Mouse (Mus musculus): Measurements from ENCODE around the gene Fshr. TPM values are rescaled to one million over a fixed set of nuclear protein-coding genes. Genes with fewer than 3 reads are reported as not detected.

Fshr gene
- polyA plus RNA-seq, 1 experiment from 2014 or later: not detected

DNA sequence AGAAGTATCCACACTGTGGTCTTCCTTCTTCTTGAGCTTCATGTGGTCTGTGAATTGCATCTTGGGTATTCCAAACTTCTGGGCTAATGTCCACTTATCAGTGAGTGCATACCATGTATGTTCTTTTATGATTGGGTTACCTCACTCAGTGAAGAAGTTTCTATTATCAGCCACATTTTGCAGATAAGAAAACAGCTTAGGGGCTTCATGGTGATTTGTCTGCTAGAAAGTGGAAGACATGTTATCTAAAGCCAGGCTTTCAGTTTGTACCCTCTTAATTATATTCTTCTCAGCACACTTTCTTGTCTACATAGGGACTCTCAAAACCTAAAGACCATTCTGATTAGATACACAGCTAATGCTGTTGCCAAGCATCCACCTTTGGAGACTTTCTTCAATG is 165.8 kb downstream of the Fshr start:
- no peak for ATAC-seq (ENCODE audit: insufficient read depth)
- Histone ChIP-seq H3K9me3 (ENCODE audit: low read depth, low read length) (no peaks in the 10 kb centered on the region), H3K27me3 (ENCODE audit: insufficient read depth, low read length) (no peaks in the 10 kb centered on the region), H3K4me3 (ENCODE audit: low read depth, low read length) (no peak overlapping the region), H3K4me1 (ENCODE audit: insufficient read depth) (no peaks in the 10 kb centered on the region), H3K27ac (ENCODE audit: low read depth) (no peak overlapping the region), H3K9ac (no peak overlapping the region), H3K36me3 (ENCODE audit: insufficient read depth) (no peaks in the 10 kb centered on the region), H3K4me2 (no peak overlapping the region)
- TF ChIP-seq CTCF (IDR thresholded peaks at IDR 0.05; ENCODE audit: low read depth): no peak
- no peak for DNase-seq

DNA sequence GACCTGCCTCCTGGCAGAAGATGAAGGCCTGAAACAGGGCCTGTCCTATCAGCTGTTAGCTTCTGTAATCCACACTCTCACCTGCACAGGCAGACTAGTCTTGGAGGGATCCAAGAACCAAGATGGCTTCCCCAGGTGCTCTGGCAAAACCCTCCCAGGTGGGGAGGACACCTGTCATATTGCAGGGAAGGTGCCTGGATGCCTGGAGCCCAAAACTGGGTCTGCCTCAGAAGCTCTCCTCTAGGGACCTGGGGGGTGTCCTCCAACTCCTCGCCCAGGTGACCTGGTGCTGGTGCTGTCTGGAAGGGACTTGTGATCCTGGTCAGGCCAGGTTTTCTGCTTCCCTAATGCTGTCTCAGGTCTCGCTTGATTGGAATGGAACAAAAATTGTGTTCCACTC is 167.5 kb downstream of the Fshr start:
- Histone ChIP-seq H3K36me3 (ENCODE audit: insufficient read depth) (no peaks in the 10 kb centered on the region), H3K4me3 (ENCODE audit: low read depth, low read length) (no peak overlapping the region)

DNA sequence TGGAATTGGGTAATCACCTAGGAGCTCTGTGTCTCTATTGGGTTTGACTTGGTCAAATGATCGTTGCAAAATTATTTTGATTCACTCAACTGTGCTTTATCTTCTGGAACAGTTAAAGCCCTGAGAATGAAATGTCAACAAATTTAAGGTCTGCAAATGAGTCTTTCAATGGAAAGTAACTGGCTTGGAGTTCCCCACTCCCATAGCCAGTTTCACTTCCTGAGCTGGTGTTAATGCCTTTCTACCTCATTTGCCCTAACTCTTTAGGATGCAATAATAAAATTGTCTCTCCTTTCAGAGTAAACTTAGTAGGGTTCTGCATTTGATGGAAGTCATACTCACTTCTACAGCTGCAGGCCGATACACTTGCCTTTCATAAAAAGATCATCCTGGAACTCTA is 181.0 kb downstream of the Fshr start:
- H3K9ac ChIP-seq: no peak overlapping the region
- no peaks in the 10 kb centered on the region for H3K9me3 ChIP-seq (ENCODE audit: low read depth, low read length)
- TF ChIP-seq CTCF (IDR thresholded peaks at IDR 0.05; ENCODE audit: low read depth): no peak
- H3K36me3 ChIP-seq (ENCODE audit: insufficient read depth): no peaks in the 10 kb centered on the region
- no peaks in the 10 kb centered on the region for H3K27me3 ChIP-seq (ENCODE audit: insufficient read depth, low read length)
- ATAC-seq (ENCODE audit: insufficient read depth) (no peak), DNase-seq (no peak)
- H3K4me2 ChIP-seq: no peak overlapping the region
- H3K4me1 ChIP-seq (ENCODE audit: insufficient read depth): no peaks in the 10 kb centered on the region
- H3K27ac ChIP-seq (ENCODE audit: low read depth): no peak overlapping the region
- 81% methylated on average over 2 of the region's 2 CpGs for WGBS
- H3K4me3 ChIP-seq (ENCODE audit: low read depth, low read length): no peak overlapping the region

More for the DNA sequence above, 167.5 kb downstream of the Fshr start:
- no peaks in the 10 kb centered on the region for H3K9me3 ChIP-seq (ENCODE audit: low read depth, low read length)
- DNase-seq: no peak
- no peak for ATAC-seq (ENCODE audit: insufficient read depth)
- no peak overlapping the region for H3K9ac ChIP-seq
- no peaks in the 10 kb centered on the region for H3K27me3 ChIP-seq (ENCODE audit: insufficient read depth, low read length)
- WGBS: 83% methylated on average over 2 of the region's 2 CpGs
- H3K4me1 ChIP-seq (ENCODE audit: insufficient read depth): no peaks in the 10 kb centered on the region
- H3K27ac ChIP-seq (ENCODE audit: low read depth): no peak overlapping the region
- no peak for TF ChIP-seq CTCF (IDR thresholded peaks at IDR 0.05; ENCODE audit: low read depth)
- H3K4me2 ChIP-seq: no peak overlapping the region

- no peak overlapping the region for H3K4me3 ChIP-seq (ENCODE audit: low read depth, low read length)
- H3K4me2 ChIP-seq: no peak overlapping the region
- H3K27me3 ChIP-seq (ENCODE audit: insufficient read depth, low read length): no peaks in the 10 kb centered on the region
- no peak overlapping the region for H3K9ac ChIP-seq
- 61% methylated on average over 4 of the region's 4 CpGs for WGBS
- no peak overlapping the region for H3K27ac ChIP-seq (ENCODE audit: low read depth)
- no peaks in the 10 kb centered on the region for H3K4me1 ChIP-seq (ENCODE audit: insufficient read depth)
- no peaks in the 10 kb centered on the region for H3K36me3 ChIP-seq (ENCODE audit: insufficient read depth)
- no peaks in the 10 kb centered on the region for H3K9me3 ChIP-seq (ENCODE audit: low read depth, low read length)
- ATAC-seq (ENCODE audit: insufficient read depth): no peak
- DNase-seq: no peak
- no peak for TF ChIP-seq CTCF (IDR thresholded peaks at IDR 0.05; ENCODE audit: low read depth)
These were observed 183.5 kb downstream of the Fshr start for GRCm38 (mm10) chr17:89017002-89017401.

DNA sequence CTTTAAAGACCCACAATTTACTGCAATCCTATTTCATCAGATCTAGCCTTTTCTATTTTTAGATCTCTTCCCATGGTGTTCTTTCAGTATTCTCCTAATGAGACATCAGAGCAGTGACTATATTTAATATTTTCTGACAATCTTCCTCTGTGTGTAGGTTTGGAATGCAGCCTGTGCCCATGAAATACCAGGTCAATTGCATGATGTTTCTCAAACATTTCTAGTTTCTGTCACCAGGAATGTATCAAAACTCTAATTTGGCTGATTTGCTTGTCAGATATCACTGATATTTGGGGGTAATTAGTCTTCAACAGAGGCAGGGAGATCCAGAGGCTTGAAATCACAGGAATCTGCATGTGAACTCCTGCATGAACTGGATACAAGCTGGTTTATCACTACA is 186.8 kb downstream of the Fshr start:
- no peak for TF ChIP-seq CTCF (IDR thresholded peaks at IDR 0.05; ENCODE audit: low read depth)
- DNase-seq: no peak
- no peaks in the 10 kb centered on the region for H3K4me1 ChIP-seq (ENCODE audit: insufficient read depth)
- H3K36me3 ChIP-seq (ENCODE audit: insufficient read depth): no peaks in the 10 kb centered on the region
- H3K4me2 ChIP-seq: no peak overlapping the region
- no peaks in the 10 kb centered on the region for H3K9me3 ChIP-seq (ENCODE audit: low read depth, low read length)
- no peak overlapping the region for H3K9ac ChIP-seq
- no peaks in the 10 kb centered on the region for H3K27me3 ChIP-seq (ENCODE audit: insufficient read depth, low read length)
- no peak for ATAC-seq (ENCODE audit: insufficient read depth)
- no peak overlapping the region for H3K27ac ChIP-seq (ENCODE audit: low read depth)
- no peak overlapping the region for H3K4me3 ChIP-seq (ENCODE audit: low read depth, low read length)

DNA sequence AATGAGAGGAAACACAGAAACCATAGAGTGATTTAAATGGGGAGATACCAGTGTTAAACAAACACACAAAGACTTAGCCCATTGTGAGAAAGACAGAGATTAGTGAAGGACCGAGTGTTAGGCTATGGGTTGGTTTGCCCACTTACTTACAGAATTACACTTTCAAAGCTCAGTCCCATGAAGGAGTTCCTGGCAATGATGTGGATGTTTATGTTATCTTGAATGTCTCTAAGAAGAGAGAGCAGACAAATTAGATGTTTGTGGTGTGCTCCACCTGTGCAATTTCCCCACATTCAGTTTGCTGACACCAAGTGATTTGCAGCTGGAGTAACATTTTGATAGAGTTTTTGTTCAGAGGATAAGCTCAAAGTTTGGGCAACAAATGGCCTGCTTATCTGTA is 191.4 kb downstream of the Fshr start:
- no peak for TF ChIP-seq CTCF (IDR thresholded peaks at IDR 0.05; ENCODE audit: low read depth)
- H3K27me3 ChIP-seq (ENCODE audit: insufficient read depth, low read length): no peaks in the 10 kb centered on the region
- H3K4me3 ChIP-seq (ENCODE audit: low read depth, low read length): no peak overlapping the region
- 40% methylated on average over 1 of the region's 1 CpGs for WGBS
- no peak overlapping the region for H3K9ac ChIP-seq
- no peaks in the 10 kb centered on the region for H3K9me3 ChIP-seq (ENCODE audit: low read depth, low read length)
- no peak overlapping the region for H3K27ac ChIP-seq (ENCODE audit: low read depth)
- peak; percentile 78 for DNase-seq
- ATAC-seq (ENCODE audit: insufficient read depth): peak; percentile 89
- H3K4me1 ChIP-seq (ENCODE audit: insufficient read depth): no peaks in the 10 kb centered on the region
- H3K4me2 ChIP-seq: no peak overlapping the region
- no peaks in the 10 kb centered on the region for H3K36me3 ChIP-seq (ENCODE audit: insufficient read depth)

GRCm38 (mm10) chr17:89008680-89009079 is 191.8 kb downstream of the Fshr start:
- Histone ChIP-seq H3K4me2 (no peak overlapping the region), H3K36me3 (ENCODE audit: insufficient read depth) (no peaks in the 10 kb centered on the region), H3K9me3 (ENCODE audit: low read depth, low read length) (no peaks in the 10 kb centered on the region), H3K27ac (ENCODE audit: low read depth) (no peak overlapping the region), H3K9ac (no peak overlapping the region), H3K27me3 (ENCODE audit: insufficient read depth, low read length) (no peaks in the 10 kb centered on the region), H3K4me1 (ENCODE audit: insufficient read depth) (no peaks in the 10 kb centered on the region), H3K4me3 (ENCODE audit: low read depth, low read length) (no peak overlapping the region)
- no peak for TF ChIP-seq CTCF (IDR thresholded peaks at IDR 0.05; ENCODE audit: low read depth)
- DNase-seq (peak; percentile 48), ATAC-seq (ENCODE audit: insufficient read depth) (peak; percentile 91; the same call in 1 of the 2 replicates)
- 45% methylated on average over 7 of the region's 7 CpGs for WGBS

DNA sequence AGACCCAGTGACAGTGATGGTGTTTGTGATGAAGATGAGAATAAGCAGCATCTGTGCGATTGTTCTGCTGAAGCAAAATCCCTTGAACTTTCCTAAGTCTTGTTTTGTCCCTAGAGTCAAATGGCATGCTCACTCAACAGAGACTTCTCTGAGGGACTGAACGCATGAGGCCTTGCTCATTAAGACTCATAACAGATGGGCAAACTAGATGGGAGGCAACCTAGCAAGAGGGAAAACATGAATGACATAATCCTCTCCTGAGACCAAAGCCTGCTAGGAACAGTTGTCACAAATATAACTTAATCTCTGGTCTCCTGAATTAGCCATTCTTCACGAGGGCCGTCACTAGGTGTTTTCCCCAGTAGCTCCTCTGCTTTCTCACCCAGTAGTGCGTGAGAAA is 194.5 kb downstream of the Fshr start:
- 82% methylated on average over 5 of the region's 5 CpGs for WGBS

More for the DNA sequence above, 194.5 kb downstream of the Fshr start:
- no peak for DNase-seq
- H3K27me3 ChIP-seq (ENCODE audit: insufficient read depth, low read length): no peaks in the 10 kb centered on the region
- no peak overlapping the region for H3K4me3 ChIP-seq (ENCODE audit: low read depth, low read length)
- no peak for TF ChIP-seq CTCF (IDR thresholded peaks at IDR 0.05; ENCODE audit: low read depth)
- no peak for ATAC-seq (ENCODE audit: insufficient read depth)
- H3K36me3 ChIP-seq (ENCODE audit: insufficient read depth): no peaks in the 10 kb centered on the region
- H3K4me1 ChIP-seq (ENCODE audit: insufficient read depth): no peaks in the 10 kb centered on the region
- H3K9ac ChIP-seq: no peak overlapping the region
- no peak overlapping the region for H3K4me2 ChIP-seq
- H3K27ac ChIP-seq (ENCODE audit: low read depth): no peak overlapping the region
- H3K9me3 ChIP-seq (ENCODE audit: low read depth, low read length): no peaks in the 10 kb centered on the region

All from lung, embryonic 14.5 days (tissue).